Comparison of ENCODE assay signal across 22 mouse cellular contexts in the genomic region with DNA sequence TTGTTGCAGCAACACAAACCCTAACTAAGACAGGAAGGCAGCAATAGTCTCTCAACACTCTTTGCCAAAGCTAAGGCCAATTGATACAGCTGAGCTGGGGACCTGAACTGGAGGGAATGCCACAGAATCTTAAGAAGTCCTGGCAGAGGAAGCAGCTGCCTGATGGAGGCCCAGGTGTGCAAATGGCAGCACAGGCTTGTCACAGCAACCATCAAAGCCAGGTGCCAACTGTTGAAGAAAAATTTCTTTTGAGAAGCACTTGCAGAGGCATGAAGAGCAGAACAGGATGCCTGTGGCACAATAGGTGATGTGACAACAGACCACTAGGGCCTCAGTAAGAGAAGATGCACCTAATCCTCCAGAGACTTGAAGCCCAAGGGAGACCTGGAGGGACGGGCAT.
"Had no signal": no experiment of that assay in that cellular context is flagged by ENCODE, and none has a peak within 500 bp of the region (broad histone marks: within the 10 kb centered on the region; RNA-seq: fewer than 3 reads in every experiment).

No protein-coding gene starts in this region.

- H3K27me3 ChIP-seq: intestine, embryonic 15.5 days; kidney, embryonic 15.5 days; limb, embryonic 13.5 days; liver, embryonic 13.5 days; neural tube, embryonic 12.5 days; neural tube, embryonic 15.5 days; stomach, embryonic 15.5 days had no signal

- H3K36me3 ChIP-seq: intestine, embryonic 15.5 days; kidney, embryonic 15.5 days; limb, embryonic 10.5 days; limb, embryonic 13.5 days; liver, embryonic 13.5 days; midbrain, embryonic 10.5 days; neural tube, embryonic 12.5 days; neural tube, embryonic 15.5 days; stomach, embryonic 15.5 days had no signal

- DNase-seq: kidney, adult 11 months; kidney, adult 8-10 months; kidney, postnatal 10 days; kidney, postnatal 36 days; liver; liver, embryonic 13.5 days; lung, embryonic 14.5 days; midbrain, embryonic 14.5 days; retina, postnatal 1 day; right cerebral cortex, postnatal 25 days; spleen, adult 18-20 months had no signal

- H3K4me3 ChIP-seq: intestine, embryonic 15.5 days; kidney, embryonic 15.5 days; limb, embryonic 10.5 days; limb, embryonic 13.5 days; liver, embryonic 13.5 days; midbrain, embryonic 10.5 days; neural tube, embryonic 12.5 days; neural tube, embryonic 15.5 days; stomach, embryonic 15.5 days had no signal

- H3K9me3 ChIP-seq: intestine, embryonic 15.5 days; kidney, embryonic 15.5 days; limb, embryonic 10.5 days; limb, embryonic 13.5 days; liver, embryonic 13.5 days; midbrain, embryonic 10.5 days; neural tube, embryonic 12.5 days; neural tube, embryonic 15.5 days; stomach, embryonic 15.5 days had no signal

- ATAC-seq: hindbrain, embryonic 16.5 days; intestine, embryonic 15.5 days; lung, postnatal 0 days had no signal

- H3K4me2 ChIP-seq: intestine, embryonic 15.5 days; kidney, embryonic 15.5 days; limb, embryonic 13.5 days; liver, embryonic 13.5 days; lung, embryonic 14.5 days; neural tube, embryonic 12.5 days; neural tube, embryonic 15.5 days; stomach, embryonic 15.5 days had no signal

- H3K9ac ChIP-seq: intestine, embryonic 15.5 days; kidney, embryonic 15.5 days; limb, embryonic 13.5 days; liver, embryonic 13.5 days; lung, embryonic 14.5 days; neural tube, embryonic 12.5 days; neural tube, embryonic 15.5 days; stomach, embryonic 15.5 days had no signal

- H3K27ac ChIP-seq: intestine, embryonic 15.5 days; kidney, embryonic 15.5 days; limb, embryonic 10.5 days; limb, embryonic 13.5 days; liver, embryonic 13.5 days; macrophage; midbrain, embryonic 10.5 days; neural tube, embryonic 12.5 days; neural tube, embryonic 15.5 days; stomach, embryonic 15.5 days had no signal

- H3K4me1 ChIP-seq: intestine, embryonic 15.5 days; kidney, embryonic 15.5 days; limb, embryonic 10.5 days; limb, embryonic 13.5 days; liver, embryonic 13.5 days; midbrain, embryonic 10.5 days; neural tube, embryonic 12.5 days; neural tube, embryonic 15.5 days; stomach, embryonic 15.5 days had no signal
